Mouse (Mus musculus) v-Abl transformed pro-B cells (cell line): ENCODE results near the gene 2300002M23Rik.

Experiments
- in situ Hi-C, 2 experiments: fragments of 400-800 bp; cut with MboI; formaldehyde crosslinking; loops; one replicate each; pipeline ENCODE4 v1.15.1; 2025; ENCODE audit not compliant: unreplicated experiment in 2 of 2

Gene 2300002M23Rik

GRCm38 (mm10) chr17:35597399-35597798 lies 30.1 kb downstream of the 2300002M23Rik start:
- in situ Hi-C loops, result no loop called here

GRCm38 (mm10) chr17:35601249-35601648 lies 34.0 kb downstream of the 2300002M23Rik start, which contains the start of gene Sfta2:
Gene Sfta2 (plus strand): TSS chr17:35601549.
- in situ Hi-C loops, result loop anchor here in 1 of 2 experiments (25.0 kb wide), 1 partner anchor 836 kb away; no protein-coding TSS in a partner anchor

- in situ Hi-C loops, result loop anchor here in 1 of 2 experiments (25.0 kb wide), 1 partner anchor 835 kb away; no protein-coding TSS in a partner anchor
These were observed 34.6 kb downstream of the 2300002M23Rik start for GRCm38 (mm10) chr17:35601736-35602354.

GRCm38 (mm10) chr17:35617127-35617526 lies 49.9 kb downstream of the 2300002M23Rik start:
- in situ Hi-C loops, result loop anchor here in 1 of 2 experiments (25.0 kb wide), 1 partner anchor 820 kb away; no protein-coding TSS in a partner anchor
